Mouse (Mus musculus): ENCODE measurements around the gene Cacna1c. TPM values are rescaled to one million over a fixed set of nuclear protein-coding genes. Genes with fewer than 3 reads are reported as not detected.

Cacna1c gene
- total and polyA plus RNA-seq, 2 experiments from 2014 or later: 4.2 to 43.3 TPM

DNA sequence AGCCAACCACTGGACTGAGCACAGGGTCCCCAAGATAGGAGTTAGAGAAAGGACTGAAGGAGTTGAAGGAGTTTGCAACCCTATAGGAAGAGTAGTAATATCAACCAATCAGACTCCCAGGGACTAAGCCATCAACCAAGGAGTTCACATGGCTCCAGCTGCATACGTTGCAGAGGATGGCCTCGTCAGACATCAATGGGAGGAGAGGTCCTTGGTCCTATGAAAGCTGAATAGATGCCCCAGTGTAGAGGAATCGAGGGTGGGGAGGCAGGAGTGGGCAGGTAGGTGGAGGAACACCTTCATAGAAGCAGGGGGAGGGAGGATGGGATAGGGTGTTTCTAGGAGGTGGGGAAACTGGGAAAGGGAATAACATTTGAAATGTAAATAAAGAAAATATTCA lies 8.7 kb upstream of the Cacna1c start:
- 56% methylated on average over 3 of the region's 3 CpGs for WGBS
- peaks cover 14% of the 10 kb centered on the region for H3K36me3 ChIP-seq (ENCODE audit: insufficient read depth)
- H3K9me3 ChIP-seq (ENCODE audit: low read length): no peaks in the 10 kb centered on the region
- DNase-seq (no peak), ATAC-seq (no peak)
- no peak overlapping the region for H3K9ac ChIP-seq
- no peak overlapping the region for H3K27ac ChIP-seq (ENCODE audit: low read depth, low read length)
- no peak overlapping the region for H3K4me2 ChIP-seq (ENCODE audit: low read depth)
- no peaks in the 10 kb centered on the region for H3K27me3 ChIP-seq (ENCODE audit: insufficient read depth, low read length)
- TF ChIP-seq CTCF (IDR thresholded peaks at IDR 0.05; ENCODE audit: low read depth): no peak
- H3K4me1 ChIP-seq (ENCODE audit: insufficient read depth): no peaks in the 10 kb centered on the region
- no peak overlapping the region for H3K4me3 ChIP-seq (ENCODE audit: low read depth, low read length)

DNA sequence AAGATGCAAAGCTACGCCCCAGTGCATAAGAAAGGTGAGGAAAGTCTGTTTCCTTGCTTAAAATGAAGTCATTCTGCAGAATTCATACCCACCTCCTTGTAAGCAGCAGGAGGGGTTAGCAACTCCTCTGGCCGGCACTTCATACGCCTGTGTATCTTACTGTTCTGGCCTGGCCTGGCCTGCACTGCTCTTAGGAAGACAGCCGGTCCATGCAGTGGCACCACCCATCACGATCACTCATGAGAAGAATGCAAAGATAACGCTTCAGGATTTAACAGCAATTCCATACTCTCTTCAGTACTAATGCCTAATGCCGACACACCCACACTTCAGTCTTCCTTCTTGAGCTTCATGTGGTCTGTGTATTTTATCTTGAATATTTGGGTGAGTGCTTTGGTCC lies 8.1 kb upstream of the Cacna1c start:
- no peaks in the 10 kb centered on the region for H3K4me1 ChIP-seq (ENCODE audit: insufficient read depth)
- no peaks in the 10 kb centered on the region for H3K27me3 ChIP-seq (ENCODE audit: insufficient read depth, low read length)
- H3K36me3 ChIP-seq (ENCODE audit: insufficient read depth): peaks cover 14% of the 10 kb centered on the region
- no peaks in the 10 kb centered on the region for H3K9me3 ChIP-seq (ENCODE audit: low read length)
- H3K27ac ChIP-seq (ENCODE audit: low read depth, low read length): no peak overlapping the region
- H3K4me2 ChIP-seq (ENCODE audit: low read depth): no peak overlapping the region
- no peak for TF ChIP-seq CTCF (IDR thresholded peaks at IDR 0.05; ENCODE audit: low read depth)
- H3K4me3 ChIP-seq (ENCODE audit: low read depth, low read length): no peak overlapping the region
- 91% methylated on average over 7 of the region's 7 CpGs for WGBS
- no peak for DNase-seq
- no peak for ATAC-seq
- no peak overlapping the region for H3K9ac ChIP-seq

- no peak overlapping the region for H3K4me2 ChIP-seq (ENCODE audit: low read depth)
- ATAC-seq (no peak), DNase-seq (no peak)
- H3K36me3 ChIP-seq (ENCODE audit: insufficient read depth): peaks cover 14% of the 10 kb centered on the region
- WGBS: 94% methylated on average over 4 of the region's 4 CpGs
- peaks cover 5% of the 10 kb centered on the region; the same call in 1 of the 2 replicates for H3K4me1 ChIP-seq (ENCODE audit: insufficient read depth)
- TF ChIP-seq CTCF (IDR thresholded peaks at IDR 0.05; ENCODE audit: low read depth): no peak
- H3K9me3 ChIP-seq (ENCODE audit: low read length): no peaks in the 10 kb centered on the region
- H3K27me3 ChIP-seq (ENCODE audit: insufficient read depth, low read length): no peaks in the 10 kb centered on the region
- H3K4me3 ChIP-seq (ENCODE audit: low read depth, low read length): no peak overlapping the region
- no peak overlapping the region for H3K27ac ChIP-seq (ENCODE audit: low read depth, low read length)
- no peak overlapping the region for H3K9ac ChIP-seq
These were observed 5.4 kb upstream of the Cacna1c start for GRCm38 (mm10) chr6:119201575-119201974.

DNA sequence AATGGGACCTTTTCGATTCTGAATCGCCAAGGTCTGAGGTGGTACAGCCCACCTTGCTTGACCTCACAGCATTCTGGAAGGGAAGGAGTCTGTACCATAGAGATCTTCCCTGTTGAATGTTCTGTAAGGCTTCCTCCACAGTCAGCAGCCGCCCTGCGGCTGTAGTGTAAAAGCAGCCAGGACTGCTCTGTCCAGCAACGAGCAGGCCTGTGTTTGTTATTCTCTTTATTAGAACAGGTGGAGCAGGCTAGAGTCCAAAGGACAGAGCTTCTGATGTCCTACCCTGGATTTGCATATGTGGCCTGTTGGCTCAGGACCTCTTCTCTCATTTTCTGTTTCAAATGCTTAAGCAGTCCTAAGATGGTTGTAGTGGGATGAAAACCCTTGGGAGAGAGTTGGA lies 4.1 kb upstream of the Cacna1c start:
- ATAC-seq (no peak), DNase-seq (no peak)
- TF ChIP-seq CTCF (IDR thresholded peaks at IDR 0.05; ENCODE audit: low read depth): no peak
- Histone ChIP-seq H3K9me3 (ENCODE audit: low read length) (no peaks in the 10 kb centered on the region), H3K4me2 (ENCODE audit: low read depth) (no peak overlapping the region), H3K9ac (no peak overlapping the region), H3K4me3 (ENCODE audit: low read depth, low read length) (no peak overlapping the region), H3K27me3 (ENCODE audit: insufficient read depth, low read length) (no peaks in the 10 kb centered on the region), H3K4me1 (ENCODE audit: insufficient read depth) (peaks cover 5% of the 10 kb centered on the region; the same call in 1 of the 2 replicates), H3K27ac (ENCODE audit: low read depth, low read length) (no peak overlapping the region), H3K36me3 (ENCODE audit: insufficient read depth) (peaks cover 14% of the 10 kb centered on the region)
- 74% methylated on average over 5 of the region's 5 CpGs for WGBS

DNA sequence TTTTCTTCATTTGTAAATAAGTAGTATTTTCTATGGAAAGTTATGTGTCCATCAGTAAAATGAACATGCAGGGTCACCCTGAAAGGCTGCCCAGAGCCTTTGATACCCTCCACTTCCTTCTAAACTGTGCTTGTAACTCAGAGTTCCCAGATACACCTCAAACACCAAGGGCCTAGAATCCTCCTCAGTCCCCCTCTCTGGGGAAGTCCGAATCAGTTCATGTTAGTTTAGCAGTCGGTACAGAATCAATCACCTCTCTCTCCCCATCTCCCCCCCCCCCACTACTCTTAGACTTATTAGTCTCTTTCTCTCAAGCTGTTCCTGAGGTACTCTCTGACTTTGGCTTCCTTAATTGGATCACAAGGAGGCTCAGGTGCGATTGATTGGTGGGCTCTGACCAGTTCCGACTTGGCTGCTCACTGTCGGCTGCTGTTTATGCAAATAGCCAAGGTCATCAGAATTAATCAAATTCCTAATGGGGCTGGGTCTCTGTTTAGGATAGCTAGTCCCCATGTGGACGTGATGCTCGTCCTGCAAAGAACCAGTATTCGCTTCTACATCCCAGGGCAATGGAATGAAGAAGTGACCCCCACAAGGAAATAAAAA lies 3.2 kb upstream of the Cacna1c start:
- no peak for ATAC-seq
- Histone ChIP-seq H3K9me3 (ENCODE audit: low read length) (no peaks in the 10 kb centered on the region), H3K4me3 (ENCODE audit: low read depth, low read length) (no peak overlapping the region), H3K4me2 (ENCODE audit: low read depth) (no peak overlapping the region), H3K4me1 (ENCODE audit: insufficient read depth) (peaks cover 5% of the 10 kb centered on the region; the same call in 1 of the 2 replicates), H3K36me3 (ENCODE audit: insufficient read depth) (peaks cover 14% of the 10 kb centered on the region), H3K9ac (no peak overlapping the region), H3K27me3 (ENCODE audit: insufficient read depth, low read length) (no peaks in the 10 kb centered on the region), H3K27ac (ENCODE audit: low read depth, low read length) (0 out of 2 replicates have a peak overlapping the region, but pooled peaks have one; percentile 15)
- no peak for TF ChIP-seq CTCF (IDR thresholded peaks at IDR 0.05; ENCODE audit: low read depth)
- WGBS: 29% methylated on average over 8 of the region's 8 CpGs
- no peak for DNase-seq

DNA sequence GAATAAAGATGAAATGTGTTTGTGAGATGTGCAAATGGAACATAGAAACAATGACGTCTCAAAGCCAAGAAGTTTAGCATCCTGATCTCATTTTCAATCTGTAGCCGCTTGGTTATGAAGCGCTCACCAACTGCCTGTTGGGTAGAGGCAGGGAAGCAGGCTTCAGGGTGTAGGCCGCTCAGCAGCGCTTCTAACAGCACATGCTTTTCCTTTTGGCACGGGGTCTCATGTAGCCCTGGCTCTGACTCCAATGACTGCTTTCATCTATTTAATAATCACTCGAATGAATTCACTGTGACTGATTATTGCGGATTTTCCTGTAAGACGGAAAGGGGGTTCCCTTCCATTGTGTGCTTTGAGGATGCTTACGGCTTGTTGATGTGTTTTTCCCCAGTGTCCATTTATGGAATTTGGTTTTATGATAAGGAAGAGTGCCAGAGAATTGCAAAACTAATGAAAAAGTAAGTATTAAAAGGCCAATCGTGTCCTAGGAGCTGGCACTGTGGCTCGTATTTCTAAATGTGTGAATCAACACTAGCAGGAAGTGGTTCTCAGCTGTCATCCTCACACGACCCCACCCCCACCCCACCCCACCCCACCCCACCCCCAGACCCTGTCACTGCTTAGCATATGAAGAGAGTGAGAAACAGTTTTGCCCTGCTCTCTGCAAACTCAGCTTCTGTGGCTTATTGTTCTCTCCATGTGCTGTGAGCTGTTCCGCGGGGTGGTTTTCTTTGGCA lies 2.5 kb upstream of the Cacna1c start:
- H3K4me1 ChIP-seq (ENCODE audit: insufficient read depth): peaks cover 5% of the 10 kb centered on the region; the same call in 1 of the 2 replicates
- peaks cover 21% of the 10 kb centered on the region for H3K36me3 ChIP-seq (ENCODE audit: insufficient read depth)
- no peak overlapping the region for H3K4me3 ChIP-seq (ENCODE audit: low read depth, low read length)
- H3K9me3 ChIP-seq (ENCODE audit: low read length): no peaks in the 10 kb centered on the region
- DNase-seq (peak; percentile 75), ATAC-seq (peak; percentile 91)
- peak overlapping the region; percentile 50 for H3K27ac ChIP-seq (ENCODE audit: low read depth, low read length)
- no peak overlapping the region for H3K9ac ChIP-seq
- no peak overlapping the region for H3K4me2 ChIP-seq (ENCODE audit: low read depth)
- WGBS: 15% methylated on average over 15 of the region's 15 CpGs
- TF ChIP-seq CTCF (IDR thresholded peaks at IDR 0.05; ENCODE audit: low read depth): no peak
- H3K27me3 ChIP-seq (ENCODE audit: insufficient read depth, low read length): no peaks in the 10 kb centered on the region

DNA sequence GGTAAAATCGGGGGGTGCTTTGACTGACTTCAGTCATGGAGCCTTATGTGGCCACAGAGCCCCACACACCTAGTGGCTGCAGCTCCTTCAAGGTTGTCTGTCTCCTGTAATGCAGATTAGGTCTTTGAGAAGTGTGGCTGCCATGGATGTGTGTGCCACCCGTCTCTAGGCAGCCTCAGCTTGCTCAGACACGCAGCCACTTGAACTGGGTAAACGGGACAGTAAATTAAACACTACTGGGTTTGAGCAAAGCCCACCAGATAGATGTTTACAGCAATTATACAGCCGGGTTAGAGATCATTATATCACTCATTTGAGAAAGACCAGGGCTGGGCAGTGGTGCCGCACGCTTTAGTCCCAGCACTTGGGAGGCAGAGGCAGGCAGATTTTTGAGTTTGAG lies 1.6 kb downstream of the Cacna1c start:
- Histone ChIP-seq H3K36me3 (ENCODE audit: insufficient read depth) (peaks cover 34% of the 10 kb centered on the region), H3K9ac (no peak overlapping the region), H3K27ac (ENCODE audit: low read depth, low read length) (no peak overlapping the region), H3K4me1 (ENCODE audit: insufficient read depth) (peaks cover 5% of the 10 kb centered on the region; the same call in 1 of the 2 replicates), H3K9me3 (ENCODE audit: low read length) (no peaks in the 10 kb centered on the region), H3K4me3 (ENCODE audit: low read depth, low read length) (no peak overlapping the region), H3K27me3 (ENCODE audit: insufficient read depth, low read length) (no peaks in the 10 kb centered on the region), H3K4me2 (ENCODE audit: low read depth) (no peak overlapping the region)
- no peak for DNase-seq
- TF ChIP-seq CTCF (IDR thresholded peaks at IDR 0.05; ENCODE audit: low read depth): no peak
- ATAC-seq: no peak
- WGBS: 88% methylated on average over 7 of the region's 7 CpGs

Data from forebrain, postnatal 0 days (tissue).